Mouse (Mus musculus): ENCODE results near the gene Ddx54. TPM values are rescaled to one million over a fixed set of nuclear protein-coding genes. Genes with fewer than 3 reads are reported as not detected.
A peak's percentile ranks its signal among the peaks of the same experiment; 100 is the strongest.

The Ddx54 gene
- total and polyA plus RNA-seq, 2 experiments from 2014 or later: 32.6 to 36.2 TPM

DNA sequence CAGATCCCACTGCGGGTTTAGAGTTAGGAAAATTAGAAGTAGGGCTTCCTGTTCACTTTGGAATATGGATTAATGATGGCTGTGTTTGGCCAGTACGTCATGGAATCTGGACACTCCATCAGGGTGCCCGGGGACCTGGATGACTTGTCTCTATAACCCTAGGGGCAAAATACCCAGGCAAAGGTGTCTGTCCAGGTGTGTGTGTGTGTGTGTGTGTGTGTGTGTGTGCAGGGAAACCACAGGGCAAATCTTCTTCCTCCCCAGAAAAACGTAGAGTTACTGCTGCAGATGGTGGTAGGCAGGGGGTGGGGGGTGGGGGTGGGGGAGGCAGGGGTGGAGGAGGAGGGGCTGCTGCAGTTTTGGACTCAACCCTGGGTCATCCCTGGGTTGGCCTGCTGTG lies 34.8 kb downstream of the Ddx54 start:
- Histone ChIP-seq H3K36me3 (ENCODE audit: insufficient read depth, low read length) (no peaks in the 10 kb centered on the region), H3K27me3 (ENCODE audit: insufficient read depth, low read length) (peaks cover 14% of the 10 kb centered on the region; the same call in 1 of the 2 replicates), H3K27ac (ENCODE audit: low read depth, low read length) (no peak overlapping the region), H3K4me1 (ENCODE audit: insufficient read depth, low read length) (peaks cover 6% of the 10 kb centered on the region; the same call in 1 of the 2 replicates), H3K4me2 (ENCODE audit: low read depth, low read length, poor library complexity, severe bottlenecking) (no peak overlapping the region), H3K9me3 (ENCODE audit: low read length) (no peaks in the 10 kb centered on the region), H3K9ac (replicated peaks; ENCODE audit: low read length, poor library complexity, severe bottlenecking) (no peak overlapping the region), H3K4me3 (ENCODE audit: low read depth, low read length) (no peak overlapping the region)
- DNase-seq (ENCODE audit: low spot score): no peak
- 86% methylated on average over 4 of the region's 4 CpGs for WGBS
- no peak for TF ChIP-seq CTCF (IDR thresholded peaks at IDR 0.05)
- ATAC-seq (ENCODE audit: low FRiP score): no peak

DNA sequence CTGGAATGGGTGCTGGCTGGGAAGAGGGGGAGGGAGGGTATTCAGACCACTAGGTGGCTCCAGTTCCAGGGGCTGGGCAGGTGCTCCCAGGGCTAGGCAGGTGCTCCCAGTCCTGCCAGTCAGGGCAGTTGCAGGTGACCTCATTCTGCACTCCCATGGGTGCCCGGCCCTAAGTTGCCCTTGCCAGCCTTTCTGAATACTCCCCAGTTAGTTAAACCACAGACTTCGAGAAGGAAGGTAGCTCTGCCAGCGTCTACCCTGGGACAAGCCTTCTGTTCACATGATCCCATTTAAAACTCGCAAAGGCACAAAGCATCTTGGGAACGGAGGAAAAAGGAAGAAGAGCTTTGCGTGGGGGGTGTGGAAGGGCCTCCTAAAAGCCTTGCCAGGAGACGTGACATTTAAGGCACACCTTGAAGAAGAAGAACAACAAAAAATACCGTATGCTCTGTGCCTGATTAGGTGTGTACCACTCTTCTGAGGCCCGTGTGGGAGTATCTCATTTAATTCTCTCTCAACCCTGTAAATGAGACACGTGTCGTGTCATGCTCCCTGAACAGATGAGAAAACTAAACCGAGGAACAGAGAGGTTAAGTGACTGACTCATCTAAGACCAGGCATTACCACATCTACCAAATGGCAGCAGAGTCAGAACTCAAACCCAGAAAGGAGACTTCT lies 35.4 kb downstream of the Ddx54 start:
- H3K4me2 ChIP-seq (ENCODE audit: low read depth, low read length, poor library complexity, severe bottlenecking): peak overlapping the region; percentile 50; the same call in 1 of the 2 replicates
- H3K27me3 ChIP-seq (ENCODE audit: insufficient read depth, low read length): peaks cover 14% of the 10 kb centered on the region; the same call in 1 of the 2 replicates
- no peak overlapping the region for H3K27ac ChIP-seq (ENCODE audit: low read depth, low read length)
- H3K9ac ChIP-seq (replicated peaks; ENCODE audit: low read length, poor library complexity, severe bottlenecking): no peak overlapping the region
- 43% methylated on average over 12 of the region's 12 CpGs for WGBS
- no peak for DNase-seq (ENCODE audit: low spot score)
- H3K36me3 ChIP-seq (ENCODE audit: insufficient read depth, low read length): no peaks in the 10 kb centered on the region
- H3K9me3 ChIP-seq (ENCODE audit: low read length): no peaks in the 10 kb centered on the region
- peaks cover 6% of the 10 kb centered on the region; the same call in 1 of the 2 replicates for H3K4me1 ChIP-seq (ENCODE audit: insufficient read depth, low read length)
- TF ChIP-seq CTCF (IDR thresholded peaks at IDR 0.05): peak; percentile 17; the same call in 1 of the 2 replicates
- peak overlapping the region; percentile 35 for H3K4me3 ChIP-seq (ENCODE audit: low read depth, low read length)
- ATAC-seq (ENCODE audit: low FRiP score): no peak

DNA sequence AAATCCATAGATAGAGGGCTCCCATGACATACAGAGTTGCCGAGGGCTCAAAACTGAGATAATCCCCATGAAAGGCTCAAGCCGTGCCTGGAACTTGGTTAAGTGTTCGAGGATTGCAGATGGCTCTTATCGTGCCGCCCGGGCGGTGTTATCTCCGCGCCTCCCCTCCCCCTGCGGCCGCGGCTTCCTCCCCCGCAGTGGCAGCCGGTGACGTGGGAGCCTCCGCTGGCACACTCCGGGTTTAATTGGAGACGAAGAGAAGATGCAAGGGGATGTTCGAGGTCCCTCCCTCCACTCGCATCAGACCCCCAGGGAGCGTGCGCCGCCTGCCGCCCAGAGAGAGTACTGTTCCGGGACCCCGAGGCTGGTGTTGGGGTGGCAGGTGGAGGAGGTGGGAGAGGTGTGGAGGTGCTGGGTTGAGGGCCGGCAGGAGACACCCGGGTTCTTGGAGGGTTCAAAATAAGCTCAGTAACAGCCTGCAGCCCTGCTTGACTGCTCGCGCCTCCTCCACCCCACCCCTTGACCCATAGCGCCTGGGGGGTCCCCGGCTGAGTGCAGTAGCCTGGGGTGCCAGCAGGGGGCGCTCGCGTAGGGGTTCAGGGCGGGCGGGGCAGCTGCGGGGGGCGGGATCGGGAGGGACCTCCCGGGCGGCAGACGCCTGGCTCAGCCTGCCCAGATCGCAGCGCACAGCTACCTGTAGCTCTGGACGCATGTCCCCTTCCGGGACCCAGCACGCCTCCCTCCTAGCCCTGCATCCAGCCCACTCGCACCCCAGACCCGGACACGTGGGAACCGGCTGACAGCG lies 36.2 kb downstream of the Ddx54 start, which contains the start of gene Rasal1:
Rasal1 (plus strand) TSS at position 244 of the 805 bp plus-strand sequence.
- peak; percentile 70 for TF ChIP-seq CTCF (IDR thresholded peaks at IDR 0.05)
- Histone ChIP-seq H3K4me2 (ENCODE audit: low read depth, low read length, poor library complexity, severe bottlenecking) (peak within 1 kb of the TSS; percentile 50), H3K4me1 (ENCODE audit: insufficient read depth, low read length) (peaks cover 6% of the 10 kb centered on the region; the same call in 1 of the 2 replicates), H3K9me3 (ENCODE audit: low read length) (no peaks in the 10 kb centered on the region), H3K9ac (replicated peaks; ENCODE audit: low read length, poor library complexity, severe bottlenecking) (peak within 1 kb of the TSS; percentile 39), H3K27ac (ENCODE audit: low read depth, low read length) (no peak within 1 kb of the TSS), H3K4me3 (ENCODE audit: low read depth, low read length) (peak within 1 kb of the TSS; percentile 35), H3K27me3 (ENCODE audit: insufficient read depth, low read length) (peaks cover 14% of the 10 kb centered on the region; the same call in 1 of the 2 replicates), H3K36me3 (ENCODE audit: insufficient read depth, low read length) (no peaks in the 10 kb centered on the region)
- under 1% methylated on average over 44 of the region's 53 CpGs for WGBS
- DNase-seq (ENCODE audit: low spot score) (peak; percentile 29), ATAC-seq (ENCODE audit: low FRiP score) (peak; percentile 39; the same call in 1 of the 2 replicates)

DNA sequence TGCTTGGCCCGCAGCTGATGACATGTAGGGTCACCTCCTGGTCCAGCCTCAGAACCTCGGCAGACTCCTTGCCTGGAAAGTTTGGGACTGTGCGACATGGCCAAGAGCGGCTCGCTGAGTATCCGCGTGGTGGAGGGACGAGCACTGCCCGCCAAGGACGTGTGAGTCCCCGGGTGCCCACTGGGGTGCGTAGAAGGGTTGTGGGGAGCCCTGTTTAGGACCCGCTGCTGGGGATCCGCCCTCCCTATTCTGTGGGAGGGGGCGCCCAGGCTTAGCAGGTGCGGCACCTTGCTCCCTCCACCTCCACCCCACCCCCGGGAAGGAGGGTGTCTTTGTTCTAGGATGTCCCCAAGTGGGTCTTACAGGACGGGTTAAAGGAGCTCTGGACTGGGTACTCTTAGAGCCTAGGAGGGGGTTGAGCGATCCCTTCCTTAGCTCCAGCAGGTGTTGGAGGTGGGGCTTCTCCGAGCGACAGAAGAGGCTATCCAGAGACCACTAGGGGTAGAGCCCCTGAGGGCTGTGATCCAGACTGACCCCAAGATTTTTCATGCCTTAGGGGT lies 36.9 kb downstream of the Ddx54 start:
- 4% methylated on average over 21 of the region's 21 CpGs for WGBS
- Histone ChIP-seq H3K27ac (ENCODE audit: low read depth, low read length) (no peak overlapping the region), H3K4me2 (ENCODE audit: low read depth, low read length, poor library complexity, severe bottlenecking) (peak overlapping the region; percentile 50), H3K9ac (replicated peaks; ENCODE audit: low read length, poor library complexity, severe bottlenecking) (peak overlapping the region; percentile 39; the same call in 1 of the 2 replicates), H3K4me3 (ENCODE audit: low read depth, low read length) (peak overlapping the region; percentile 35), H3K27me3 (ENCODE audit: insufficient read depth, low read length) (peaks cover 14% of the 10 kb centered on the region; the same call in 1 of the 2 replicates), H3K36me3 (ENCODE audit: insufficient read depth, low read length) (no peaks in the 10 kb centered on the region), H3K4me1 (ENCODE audit: insufficient read depth, low read length) (peaks cover 6% of the 10 kb centered on the region; the same call in 1 of the 2 replicates), H3K9me3 (ENCODE audit: low read length) (no peaks in the 10 kb centered on the region)
- DNase-seq (ENCODE audit: low spot score) (no peak), ATAC-seq (ENCODE audit: low FRiP score) (peak; percentile 59)
- TF ChIP-seq CTCF (IDR thresholded peaks at IDR 0.05): no peak; the same call in 1 of the 2 replicates

DNA sequence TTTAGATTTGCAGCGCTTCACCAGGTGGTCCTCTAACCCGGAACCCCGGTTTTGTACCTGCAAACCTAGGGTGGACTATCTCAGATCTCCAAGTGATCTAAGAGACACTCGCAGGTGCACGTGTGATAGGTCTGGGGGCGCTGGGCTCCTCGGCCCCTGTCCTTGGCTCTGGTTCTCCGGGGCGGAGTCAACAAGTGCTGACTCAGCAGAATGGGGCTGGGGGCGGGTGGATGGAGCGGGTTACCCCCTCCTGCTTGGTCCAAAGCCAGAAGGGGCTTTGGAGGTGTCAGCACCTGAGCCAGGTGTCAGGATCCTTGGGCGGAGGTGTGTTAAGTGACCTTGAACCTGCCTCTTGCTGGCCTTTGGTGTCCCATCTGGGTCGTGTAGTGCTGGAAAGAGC lies 37.4 kb downstream of the Ddx54 start:
- H3K4me3 ChIP-seq (ENCODE audit: low read depth, low read length): peak overlapping the region; percentile 35; the same call in 1 of the 2 replicates
- no peak for TF ChIP-seq CTCF (IDR thresholded peaks at IDR 0.05)
- no peaks in the 10 kb centered on the region for H3K36me3 ChIP-seq (ENCODE audit: insufficient read depth, low read length)
- H3K4me1 ChIP-seq (ENCODE audit: insufficient read depth, low read length): peaks cover 6% of the 10 kb centered on the region; the same call in 1 of the 2 replicates
- 27% methylated on average over 13 of the region's 13 CpGs for WGBS
- H3K9me3 ChIP-seq (ENCODE audit: low read length): no peaks in the 10 kb centered on the region
- H3K27ac ChIP-seq (ENCODE audit: low read depth, low read length): no peak overlapping the region
- DNase-seq (ENCODE audit: low spot score) (no peak), ATAC-seq (ENCODE audit: low FRiP score) (no peak)
- 0 out of 2 replicates have a peak overlapping the region, but pooled peaks have one; percentile 39 for H3K9ac ChIP-seq (replicated peaks; ENCODE audit: low read length, poor library complexity, severe bottlenecking)
- peaks cover 14% of the 10 kb centered on the region; the same call in 1 of the 2 replicates for H3K27me3 ChIP-seq (ENCODE audit: insufficient read depth, low read length)
- H3K4me2 ChIP-seq (ENCODE audit: low read depth, low read length, poor library complexity, severe bottlenecking): peak overlapping the region; percentile 50; the same call in 1 of the 2 replicates
